Mouse (Mus musculus) layer of hippocampus, adult 8-10 months (tissue): ENCODE data around the gene Ran. TPM values are rescaled to one million over a fixed set of nuclear protein-coding genes. Genes with fewer than 3 reads are reported as not detected.
A peak's percentile ranks its signal among the peaks of the same experiment; 100 is the strongest.

Experiments used
- DNase-seq, 2 experiments: peaks; one replicate each; pipeline ENCODE4 v3.0.0; 2022; ENCODE audit warnings: low spot score in 2 of 2
- total RNA-seq, 4 experiments: library from RNA; stranded (reverse); gene quantifications; 2 replicates each; pipeline ENCODE4 v1.2.4; 2022

Gene Ran
- total RNA-seq, 4 experiments from 2014 or later, result 159 to 183 (median 167) TPM

DNA sequence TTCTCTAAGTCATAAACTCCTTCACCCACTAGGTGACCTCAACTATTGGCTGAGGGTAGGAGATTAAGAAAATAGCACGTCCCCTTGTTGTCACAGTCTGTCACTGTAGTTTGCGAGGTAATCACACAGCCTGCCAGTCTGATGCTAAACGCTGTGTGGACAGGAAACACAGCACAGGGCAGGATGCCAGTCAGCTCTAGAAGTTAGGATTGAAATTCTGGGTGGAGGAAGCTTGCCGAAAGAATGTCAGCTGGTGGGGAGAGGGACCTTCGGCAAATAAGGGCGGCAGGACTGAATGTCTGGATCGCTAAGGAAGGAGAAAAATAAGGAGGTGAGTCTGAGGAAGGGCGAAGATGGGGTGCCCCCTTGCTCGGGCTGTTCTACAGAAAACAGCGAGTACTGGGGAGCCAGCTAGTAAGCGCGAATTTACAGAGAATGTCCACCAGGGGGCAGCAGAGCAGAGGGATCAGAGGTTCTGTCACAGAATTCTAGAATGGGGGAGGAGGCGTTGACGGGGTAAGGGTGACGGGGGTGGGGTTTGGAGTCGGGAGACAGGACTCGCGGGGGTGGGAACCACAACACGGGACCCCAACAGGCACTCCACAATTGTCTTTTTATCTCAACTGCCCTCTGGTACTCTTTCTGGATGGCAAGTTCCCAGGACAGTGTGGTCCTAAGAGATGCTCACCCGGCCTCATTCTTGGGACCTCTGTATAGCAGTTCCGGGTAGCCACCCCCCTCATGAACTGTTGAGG lies 43.3 kb downstream of the Ran start:
- peak; percentile 67 to 82 for DNase-seq

DNA sequence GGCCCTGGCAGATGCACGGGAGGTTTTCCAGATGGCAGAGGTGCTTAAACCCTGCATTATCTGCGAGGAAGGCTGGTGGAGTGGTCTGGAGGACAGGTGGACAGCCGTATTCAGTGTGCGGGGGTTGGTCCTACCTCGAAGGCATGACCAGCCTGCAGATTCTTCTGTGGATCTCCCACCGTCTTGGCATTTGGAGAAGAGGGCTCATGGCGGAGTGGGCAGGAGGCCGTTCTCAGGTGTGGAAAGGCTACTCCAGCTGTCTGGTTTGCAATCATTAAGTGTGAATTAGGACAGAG lies 43.9 kb downstream of the Ran start:
- no peak for DNase-seq

DNA sequence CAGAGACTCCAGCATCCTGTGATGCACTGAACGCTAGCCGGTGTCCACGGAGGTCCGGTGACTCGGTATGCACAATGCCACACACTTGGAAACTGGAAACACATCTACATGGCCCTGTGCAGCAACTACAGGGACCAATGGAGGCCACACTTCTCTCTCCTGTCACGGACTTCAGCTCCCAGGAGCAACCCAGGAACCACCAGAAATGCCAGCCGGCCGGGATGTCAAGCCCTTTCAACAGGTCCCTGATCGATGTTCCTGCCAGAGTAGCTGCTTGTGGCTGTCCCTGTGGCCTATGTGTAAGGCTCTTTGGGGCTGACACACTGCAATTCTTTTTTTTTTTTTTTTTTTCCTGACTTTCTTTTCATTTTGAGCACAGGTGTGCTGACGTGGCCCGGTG lies 44.3 kb downstream of the Ran start:
- DNase-seq, result no peak

DNA sequence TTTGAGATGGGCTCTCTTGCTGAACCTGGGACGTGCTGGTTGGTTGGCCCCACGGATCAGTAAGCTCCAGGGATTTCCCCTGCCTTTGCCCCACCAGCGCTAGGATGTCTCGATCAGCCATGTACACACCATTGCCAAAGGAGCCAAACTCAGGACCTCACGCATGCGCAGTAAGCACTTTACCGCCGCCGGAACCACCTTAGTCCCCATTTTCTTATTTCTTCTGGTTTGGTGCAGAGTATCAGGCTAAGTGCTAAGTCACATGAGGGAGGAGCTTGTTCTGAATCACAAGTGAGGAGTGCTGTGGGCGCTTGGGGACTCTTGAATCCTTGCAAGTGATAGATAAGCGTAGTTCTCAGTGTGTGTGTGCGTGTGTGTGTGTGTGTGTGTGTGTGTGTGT lies 45.4 kb downstream of the Ran start:
- DNase-seq, result no peak

DNA sequence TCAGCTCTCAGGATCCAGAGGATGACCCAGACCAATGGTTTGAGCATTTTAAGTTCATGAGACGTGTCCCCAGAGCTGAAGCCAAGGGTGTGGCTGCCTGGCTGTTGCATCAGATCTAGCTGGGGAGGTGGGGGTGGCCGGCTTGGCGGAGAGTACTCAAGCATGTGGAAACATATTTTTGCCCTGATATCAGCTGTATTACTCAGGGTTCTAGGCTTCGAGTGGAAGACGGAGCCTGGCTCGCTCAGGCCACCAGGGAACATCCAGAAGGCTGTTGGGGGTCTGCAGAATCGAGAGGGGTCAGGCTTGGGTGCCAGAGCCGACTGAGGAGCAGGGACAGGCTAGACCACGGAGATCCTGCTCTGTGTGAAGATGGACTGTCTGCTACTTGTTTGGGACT lies 46.1 kb downstream of the Ran start:
- DNase-seq, result no peak

DNA sequence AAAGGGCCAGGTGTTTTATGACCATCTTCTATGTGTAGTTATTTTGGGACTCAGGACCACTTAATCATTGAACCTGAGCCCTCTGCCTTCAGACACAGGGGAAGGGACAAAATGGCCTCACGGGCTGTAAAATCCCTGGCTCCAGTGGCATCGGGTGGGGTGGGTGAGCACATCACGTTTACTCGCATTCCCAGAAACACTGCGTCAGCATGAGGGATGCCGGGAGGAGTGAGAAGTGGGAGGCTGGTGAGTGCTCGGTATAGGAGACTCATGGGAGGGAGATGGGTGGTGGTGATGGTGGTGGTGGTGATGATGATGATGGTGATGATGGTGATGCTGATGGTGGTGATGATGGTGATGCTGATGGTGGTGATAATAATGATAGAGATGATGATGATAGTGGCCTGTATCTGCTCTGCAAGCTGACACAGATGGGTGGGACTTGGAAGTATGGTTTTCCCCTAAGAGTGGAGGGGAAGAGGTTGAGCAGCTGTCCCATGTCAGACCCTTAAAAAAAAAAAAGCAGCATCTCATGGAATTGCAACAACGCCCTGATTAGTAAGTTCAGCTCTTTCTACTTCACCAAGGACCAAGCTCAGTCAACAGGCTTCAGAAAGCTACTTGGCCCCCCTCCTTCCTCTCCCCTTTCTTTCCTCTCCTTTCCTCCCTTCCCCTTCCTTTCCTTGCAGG lies 46.8 kb downstream of the Ran start:
- DNase-seq, result no peak

DNA sequence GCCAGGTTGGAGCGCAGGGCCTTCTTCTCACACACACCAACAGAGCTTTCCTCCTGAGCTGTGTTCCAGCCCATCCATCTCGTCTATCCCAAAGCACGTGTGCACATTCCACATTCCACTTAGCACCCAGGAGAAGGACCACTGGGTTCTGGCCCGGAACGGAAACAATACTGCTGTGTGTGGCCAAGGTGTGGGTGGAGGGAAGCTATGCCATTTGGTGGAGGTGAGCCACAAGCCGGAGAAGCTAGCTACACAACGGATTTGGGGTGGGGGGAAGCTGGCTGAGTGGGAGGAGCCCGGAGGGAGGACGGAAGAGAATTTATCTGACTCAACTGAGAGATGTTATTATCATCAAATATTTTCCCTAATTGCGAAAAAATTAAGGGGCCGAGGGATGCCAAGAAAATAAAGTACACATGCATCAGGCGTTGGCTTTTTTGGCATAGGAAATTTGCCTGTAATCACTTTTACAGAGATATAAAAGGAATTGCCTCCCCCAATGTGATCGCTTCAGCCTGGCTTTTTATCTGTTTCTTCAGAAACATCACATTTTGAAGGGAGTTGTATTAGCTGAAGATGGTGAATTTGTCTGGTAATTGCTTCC lies 47.5 kb downstream of the Ran start:
- DNase-seq, result no peak

DNA sequence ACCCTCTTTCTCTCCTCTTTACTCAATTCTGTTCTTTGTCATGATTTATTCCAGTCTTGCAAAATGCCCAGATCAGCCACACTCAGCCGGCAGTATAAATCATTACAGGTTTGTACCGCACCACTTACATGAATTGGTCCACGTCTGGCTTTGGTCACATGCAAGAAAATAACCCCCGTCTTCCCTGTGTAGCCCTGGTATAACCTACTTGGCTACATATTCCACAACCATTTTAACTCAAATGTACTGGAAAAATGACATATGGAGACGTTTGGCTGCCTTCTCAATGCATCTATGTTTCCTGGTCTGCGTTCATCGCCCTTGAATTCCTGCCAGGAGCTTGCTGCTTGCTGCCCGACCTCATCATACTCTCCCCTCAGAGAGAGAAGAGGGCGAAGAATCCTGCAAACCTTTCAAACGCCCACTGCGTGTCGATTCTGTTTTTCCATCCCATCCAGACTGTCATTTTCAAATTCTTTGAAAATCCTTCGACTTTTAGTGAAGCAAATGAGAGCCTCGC lies 52.0 kb downstream of the Ran start:
- no peak for DNase-seq

DNA sequence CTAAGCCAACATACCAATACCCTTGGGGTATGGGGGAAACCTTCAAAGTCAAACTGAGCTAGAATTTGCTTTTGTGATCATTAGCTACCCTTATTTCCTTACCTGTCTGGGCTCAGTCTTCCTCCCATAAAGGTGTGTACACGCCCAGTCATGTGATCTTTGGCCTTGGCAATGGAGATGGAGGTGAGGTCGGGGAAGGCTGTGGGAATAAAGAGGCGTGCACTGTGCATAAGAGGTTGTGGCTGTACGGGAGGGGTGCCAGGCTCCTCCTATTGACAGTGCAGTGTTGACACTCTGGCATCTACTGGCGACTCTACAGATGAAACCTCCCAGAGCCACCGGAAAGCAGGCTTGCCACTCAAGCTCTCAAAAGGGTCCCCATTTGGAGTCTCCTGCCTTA lies 53.5 kb downstream of the Ran start:
- DNase-seq, result no peak

Other genes starting within 250 kb of the Ran start
- 100 to 1,000 TPM; 109 to 137 (median 123) TPM for gene Rimbp2, start 66.6 kb upstream of the Ran start, total RNA-seq
- 10 to 100 TPM; 28.6 to 39.2 (median 33.4) TPM for gene Stx2, start 11.5 kb upstream of the Ran start, total RNA-seq
- under 1 TPM; 0.53 to 0.74 (median 0.62) TPM for gene Adgrd1, start 76.7 kb downstream of the Ran start, total RNA-seq